Mouse (Mus musculus) lung, embryonic 14.5 days (tissue): ENCODE measurements around the gene Myo10. TPM values are rescaled to one million over a fixed set of nuclear protein-coding genes. Genes with fewer than 3 reads are reported as not detected.

Experiments
- ATAC-seq: fragments of 200-750 bp; cut with Nextera tagmentation; 2 replicates; pipeline ENCODE4 v1.8.0; 2017; ENCODE audit warnings: mild to moderate bottlenecking, moderate TSS enrichment, moderate library complexity; ENCODE audit not compliant: insufficient read depth
- DNase-seq: peaks from one replicate; pipeline ENCODE4 v3.0.0-alpha.2; 2015
- H3K27ac ChIP-seq: fragments of 300-500 bp; sonication (generic); 2 replicates; pipeline ENCODE4 v1.5.1; 2014; ENCODE audit warnings: low read depth, mild to moderate bottlenecking, moderate library complexity
- H3K27me3 ChIP-seq: fragments of 300-500 bp; sonication (generic); 2 replicates; pipeline ENCODE4 v1.6.1; 2014; ENCODE audit warnings: low read length, control low read depth; ENCODE audit not compliant: insufficient read depth
- H3K36me3 ChIP-seq: fragments of 300-500 bp; sonication (generic); 2 replicates; pipeline ENCODE4 v1.6.1; 2014; ENCODE audit warnings: control low read depth; ENCODE audit not compliant: insufficient read depth
- H3K4me1 ChIP-seq: fragments of 300-500 bp; sonication (generic); 2 replicates; pipeline ENCODE4 v1.6.1; 2014; ENCODE audit warnings: antibody characterized with exemption, control low read depth; ENCODE audit not compliant: insufficient read depth
- H3K4me2 ChIP-seq: fragments of 300-500 bp; sonication (generic); 2 replicates; pipeline ENCODE4 v1.6.1; 2014; ENCODE audit warnings: mild to moderate bottlenecking
- H3K4me3 ChIP-seq: fragments of 300-500 bp; sonication (generic); 2 replicates; pipeline ENCODE4 v1.5.1; 2014; ENCODE audit warnings: low read depth, low read length
- H3K9ac ChIP-seq: fragments of 300-500 bp; sonication (generic); 2 replicates; pipeline ENCODE4 v1.6.1; 2014
- H3K9me3 ChIP-seq: fragments of 300-500 bp; sonication (generic); 2 replicates; pipeline ENCODE4 v1.6.1; 2016; ENCODE audit warnings: low read depth, low read length, control low read depth
- CTCF ChIP-seq: IDR thresholded peaks from 2 replicates; pipeline ENCODE4 v1.5.1; 2016; ENCODE audit warnings: antibody characterized with exemption, low read depth
- whole genome bisulfite sequencing: fragments of 180-500 bp; shearing (Covaris S2); extraction: QIAGEN DNeasy Blood & Tissue Kit; methylation state at CpG from one replicate; pipeline ENCODE4 v1.1.7; 2014; 5-methylcytosine and 5-hydroxymethylcytosine counted together
- polyA plus RNA-seq: library from polyadenylated mRNA; unstranded; fragments of >200 nt; fragmentation: Nextera tagmentation; extraction: Ambion mirVana; gene quantifications from 2 replicates; pipeline ENCODE4 v1.2.1, GENCODE M21; 2014

Gene Myo10
- polyA plus RNA-seq, 1 experiment from 2014 or later: 54.8 TPM

GRCm38 (mm10) chr15:25761049-25761448, 138.7 kb downstream of the Myo10 start:
- Histone ChIP-seq H3K27ac (no peak overlapping the region), H3K4me3 (no peak overlapping the region), H3K9me3 (no peaks in the 10 kb centered on the region), H3K36me3 (peaks cover 13% of the 10 kb centered on the region; the same call in 1 of the 2 replicates), H3K4me1 (peaks cover 9% of the 10 kb centered on the region), H3K4me2 (no peak overlapping the region; the same call in 1 of the 2 replicates), H3K27me3 (no peaks in the 10 kb centered on the region), H3K9ac (no peak overlapping the region)
- TF ChIP-seq CTCF: no peak
- ATAC-seq: no peak
- DNase-seq: no peak
- 79% methylated on average over 2 of the region's 2 CpGs for WGBS

- Histone ChIP-seq H3K27ac (no peak overlapping the region), H3K4me1 (peaks cover 9% of the 10 kb centered on the region), H3K4me2 (peak overlapping the region; percentile 3; the same call in 1 of the 2 replicates), H3K9ac (no peak overlapping the region), H3K27me3 (no peaks in the 10 kb centered on the region), H3K36me3 (peaks cover 9% of the 10 kb centered on the region; the same call in 1 of the 2 replicates), H3K4me3 (no peak overlapping the region), H3K9me3 (no peaks in the 10 kb centered on the region)
- 19% methylated on average over 8 of the region's 8 CpGs for WGBS
- no peak for TF ChIP-seq CTCF
- peak; percentile 23 for ATAC-seq
- DNase-seq: peak; percentile 76
These were observed 139.5 kb downstream of the Myo10 start for GRCm38 (mm10) chr15:25761800-25762211.

GRCm38 (mm10) chr15:25762306-25762705, 140.0 kb downstream of the Myo10 start:
- Histone ChIP-seq H3K27me3 (no peaks in the 10 kb centered on the region), H3K9ac (no peak overlapping the region), H3K4me2 (peak overlapping the region; percentile 3; the same call in 1 of the 2 replicates), H3K27ac (no peak overlapping the region), H3K4me3 (no peak overlapping the region), H3K36me3 (peaks cover 9% of the 10 kb centered on the region; the same call in 1 of the 2 replicates), H3K9me3 (no peaks in the 10 kb centered on the region), H3K4me1 (peaks cover 9% of the 10 kb centered on the region)
- ATAC-seq (no peak), DNase-seq (peak; percentile 57)
- TF ChIP-seq CTCF: no peak
- WGBS: 34% methylated on average over 8 of the region's 8 CpGs

GRCm38 (mm10) chr15:25763106-25763505, 140.8 kb downstream of the Myo10 start:
- 79% methylated on average over 7 of the region's 7 CpGs for WGBS
- no peak for TF ChIP-seq CTCF
- no peak for DNase-seq
- no peak overlapping the region for H3K4me2 ChIP-seq
- no peak overlapping the region for H3K27ac ChIP-seq
- peaks cover 14% of the 10 kb centered on the region for H3K4me1 ChIP-seq
- H3K4me3 ChIP-seq: no peak overlapping the region
- no peak overlapping the region for H3K9ac ChIP-seq
- no peaks in the 10 kb centered on the region for H3K9me3 ChIP-seq
- H3K36me3 ChIP-seq: peaks cover 9% of the 10 kb centered on the region; the same call in 1 of the 2 replicates
- H3K27me3 ChIP-seq: no peaks in the 10 kb centered on the region
- ATAC-seq: no peak

GRCm38 (mm10) chr15:25764653-25765352, 142.5 kb downstream of the Myo10 start:
- Histone ChIP-seq H3K4me3 (no peak overlapping the region), H3K9me3 (no peaks in the 10 kb centered on the region), H3K27ac (0 out of 2 replicates have a peak overlapping the region, but pooled peaks have one; percentile 33), H3K4me1 (peaks cover 19% of the 10 kb centered on the region), H3K36me3 (peaks cover 9% of the 10 kb centered on the region; the same call in 1 of the 2 replicates), H3K27me3 (no peaks in the 10 kb centered on the region), H3K4me2 (no peak overlapping the region), H3K9ac (no peak overlapping the region)
- no peak for ATAC-seq
- no peak for TF ChIP-seq CTCF
- 73% methylated on average over 13 of the region's 13 CpGs for WGBS
- peak; percentile 23 for DNase-seq

GRCm38 (mm10) chr15:25767777-25768176, 145.5 kb downstream of the Myo10 start:
- WGBS: 26% methylated on average over 6 of the region's 6 CpGs
- Histone ChIP-seq H3K27ac (peak overlapping the region; percentile 87), H3K4me1 (peaks cover 11% of the 10 kb centered on the region), H3K36me3 (peaks cover 9% of the 10 kb centered on the region; the same call in 1 of the 2 replicates), H3K4me2 (no peak overlapping the region), H3K9ac (no peak overlapping the region), H3K27me3 (no peaks in the 10 kb centered on the region), H3K4me3 (no peak overlapping the region), H3K9me3 (no peaks in the 10 kb centered on the region)
- DNase-seq (peak; percentile 79), ATAC-seq (peak; percentile 83)
- no peak for TF ChIP-seq CTCF

- Histone ChIP-seq H3K36me3 (no peaks in the 10 kb centered on the region), H3K4me3 (no peak overlapping the region), H3K4me2 (no peak overlapping the region), H3K4me1 (peaks cover 17% of the 10 kb centered on the region), H3K27ac (no peak overlapping the region), H3K9ac (no peak overlapping the region), H3K9me3 (no peaks in the 10 kb centered on the region), H3K27me3 (no peaks in the 10 kb centered on the region)
- no peak for ATAC-seq
- TF ChIP-seq CTCF: no peak
- 70% methylated on average over 9 of the region's 9 CpGs for WGBS
- DNase-seq: no peak
These were observed 147.4 kb downstream of the Myo10 start for GRCm38 (mm10) chr15:25769524-25770255.
